Mouse (Mus musculus) liver, adult 10 weeks (tissue): ENCODE data around the gene Antxr1. TPM values are rescaled to one million over a fixed set of nuclear protein-coding genes. Genes with fewer than 3 reads are reported as not detected.

Source experiments
- polyA plus RNA-seq: library from polyadenylated mRNA; stranded (reverse); fragments of 350-450 nt; fragmentation: Illumina TruSeq; extraction: RNeasy Lipid Tissue Mini Kit (QIAGEN cat#74804); gene quantifications from one replicate; pipeline ENCODE4 v1.2.3, GENCODE M21; 2014; ENCODE audit warnings: low read depth, low replicate concordance

Antxr1 gene
- 1.6 TPM for polyA plus RNA-seq

GRCm38 (mm10) chr6:87335091-87335934, at the start of gene Antxr1:
Antxr1 (minus strand) TSS chr6:87335821.

GRCm38 (mm10) chr6:87373057-87373456, 37.4 kb upstream of the Antxr1 start, which contains the start of gene Gkn2:
Gkn2 (plus strand) TSS chr6:87373357.

DNA sequence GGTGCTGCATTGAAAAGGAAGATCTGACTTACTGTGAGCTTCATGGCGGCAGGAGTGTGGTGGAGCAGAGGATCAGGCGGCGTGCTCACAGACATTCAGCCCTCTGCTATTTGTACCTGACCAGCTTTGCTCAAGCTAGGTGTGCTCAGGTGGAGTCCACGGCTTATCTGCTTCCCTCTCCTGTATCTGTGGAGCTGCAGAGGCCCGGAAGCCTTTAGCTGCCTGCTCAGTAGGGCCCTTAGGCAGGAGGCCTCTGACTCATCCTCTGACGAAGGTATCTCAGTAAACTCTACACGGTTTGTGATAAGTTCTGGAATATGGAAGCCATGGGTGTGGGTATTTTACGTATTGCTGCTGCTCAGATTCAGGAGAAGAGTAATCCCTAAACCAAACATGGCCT, 15.2 kb upstream of the Antxr1 start, which contains the start of gene Gkn1:
Gkn1 (minus strand) TSS at position 114 of the 400 bp plus-strand sequence.

DNA sequence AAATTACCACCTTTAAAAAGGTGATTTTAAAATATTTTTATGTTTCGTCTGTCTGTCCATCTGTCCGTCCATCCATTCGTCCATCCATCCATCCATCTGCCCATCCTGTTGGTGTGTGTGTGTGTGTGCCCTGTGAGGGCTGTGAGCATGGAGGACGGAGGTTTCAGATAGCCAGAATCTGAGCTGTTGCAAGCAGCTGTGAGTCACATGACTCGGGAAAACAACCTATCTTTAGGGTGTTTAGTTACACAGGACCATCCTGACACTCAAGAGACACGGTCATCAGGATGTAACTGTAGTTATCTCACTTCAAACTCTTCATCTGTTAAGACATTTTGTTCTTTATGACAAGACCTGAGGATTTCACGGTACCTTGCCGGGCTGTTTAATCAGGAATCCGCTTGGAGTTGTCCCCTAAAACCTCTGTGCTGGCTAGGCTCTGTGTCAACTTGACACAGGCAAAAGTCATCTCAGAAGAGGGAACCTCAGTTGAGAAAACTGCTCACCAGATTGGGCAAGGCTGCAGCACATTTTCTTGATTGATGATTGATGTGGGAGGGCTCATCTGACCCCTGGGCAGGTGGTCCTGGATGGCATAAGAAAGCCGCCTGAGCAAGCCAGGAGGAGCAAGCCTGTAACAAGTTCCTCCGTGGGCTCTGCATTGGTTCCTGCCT, 231.4 kb downstream of the Antxr1 start, which contains the start of gene D6Ertd527e:
D6Ertd527e (plus strand) TSS at position 624 of the 674 bp plus-strand sequence.

Other genes starting within 250 kb of the Antxr1 start
- gene D6Ertd527e, start 231.1 kb downstream of the Antxr1 start, polyA plus RNA-seq: not detected
- not detected for gene Gkn1, start 15.1 kb upstream of the Antxr1 start, polyA plus RNA-seq
- gene Gkn2, start 37.5 kb upstream of the Antxr1 start, polyA plus RNA-seq: not detected
- not detected for gene Gkn3, start 53.1 kb upstream of the Antxr1 start, polyA plus RNA-seq
- 4.3 TPM for gene Bmp10, start 93.2 kb upstream of the Antxr1 start, polyA plus RNA-seq
- 0.48 TPM for gene Arhgap25, start 197.4 kb upstream of the Antxr1 start, polyA plus RNA-seq